Mouse (Mus musculus) Patski (cell line): Measurements from ENCODE around the gene Irf4. TPM values are rescaled to one million over a fixed set of nuclear protein-coding genes. Genes with fewer than 3 reads are reported as not detected.

Source experiments
- ATAC-seq: fragments of 100-300 bp; one replicate; pipeline ENCODE4 v1.8.0; 2021
- CTCF ChIA-PET: fragments of 350-600 bp; sonication (Branson Sonifier 250); formaldehyde crosslinking; loops from one replicate; lab custom pipeline; 2022; ENCODE audit warnings: inconsistent platforms; lab: Charles Lee
- POLR2A ChIA-PET: fragments of 350-600 bp; sonication (Branson Sonifier 250); formaldehyde crosslinking; loops from one replicate; lab custom pipeline; 2022; ENCODE audit warnings: antibody characterized with exemption, inconsistent platforms; lab: Charles Lee
- DNase-seq: peaks from one replicate; pipeline ENCODE4 v3.0.0-alpha.2; 2011; ENCODE audit warnings: low read depth, low spot score
- H3K27me3 ChIP-seq: fragments of 371-371 bp; one replicate; pipeline ENCODE4 v1.5.1; 2021
- CTCF ChIP-seq: fragments of 100-300 bp; IDR thresholded peaks from one replicate; pipeline ENCODE4 v1.5.1; 2021
- in situ Hi-C: fragments of 300-500 bp; cut with MboI; formaldehyde crosslinking; loops from 3 replicates; pipeline ENCODE4 v1.11.1; 2018; ENCODE audit warnings: low pct_unique_long_range_greater_than_20kb, mixed read lengths
- polyA plus RNA-seq: library from polyadenylated mRNA; unstranded; gene quantifications from one replicate; pipeline ENCODE4 v1.2.3, GENCODE M21; 2021

Irf4 gene
- polyA plus RNA-seq, 1 experiment from 2014 or later, result 0.15 TPM

- TF ChIP-seq CTCF, result no peak
- CTCF ChIA-PET, result interaction anchor here (0.6 kb wide), 1 partner anchor 9 kb away, joined by 3 read pairs; no protein-coding TSS in a partner anchor
- POLR2A ChIA-PET, result no interaction called here
- in situ Hi-C loops, result no loop called here
- DNase-seq (no peak), ATAC-seq (no peak)
- no peaks in the 10 kb centered on the region for H3K27me3 ChIP-seq
Measured at GRCm38 (mm10) chr13:30722601-30723000, 26.4 kb upstream of the Irf4 start.

- CTCF ChIA-PET, result interaction anchor here (0.6 kb wide), 1 partner anchor 10 kb away, joined by 3 read pairs; no protein-coding TSS in a partner anchor
- POLR2A ChIA-PET, result no interaction called here
- in situ Hi-C loops, result no loop called here
- DNase-seq, result no peak
- H3K27me3 ChIP-seq, result no peaks in the 10 kb centered on the region
- ATAC-seq, result no peak
- TF ChIP-seq CTCF, result no peak
Measured at GRCm38 (mm10) chr13:30723258-30723657, 25.8 kb upstream of the Irf4 start.

GRCm38 (mm10) chr13:30723858-30724257, 25.2 kb upstream of the Irf4 start:
- DNase-seq, result no peak
- in situ Hi-C loops, result no loop called here
- no peaks in the 10 kb centered on the region for H3K27me3 ChIP-seq
- ChIA-PET POLR2A (no interaction called here), CTCF (interaction anchor here (1.2 kb wide), 1 partner anchor 10 kb away, joined by 3 read pairs; no protein-coding TSS in a partner anchor)
- no peak for TF ChIP-seq CTCF
- ATAC-seq, result no peak

DNA sequence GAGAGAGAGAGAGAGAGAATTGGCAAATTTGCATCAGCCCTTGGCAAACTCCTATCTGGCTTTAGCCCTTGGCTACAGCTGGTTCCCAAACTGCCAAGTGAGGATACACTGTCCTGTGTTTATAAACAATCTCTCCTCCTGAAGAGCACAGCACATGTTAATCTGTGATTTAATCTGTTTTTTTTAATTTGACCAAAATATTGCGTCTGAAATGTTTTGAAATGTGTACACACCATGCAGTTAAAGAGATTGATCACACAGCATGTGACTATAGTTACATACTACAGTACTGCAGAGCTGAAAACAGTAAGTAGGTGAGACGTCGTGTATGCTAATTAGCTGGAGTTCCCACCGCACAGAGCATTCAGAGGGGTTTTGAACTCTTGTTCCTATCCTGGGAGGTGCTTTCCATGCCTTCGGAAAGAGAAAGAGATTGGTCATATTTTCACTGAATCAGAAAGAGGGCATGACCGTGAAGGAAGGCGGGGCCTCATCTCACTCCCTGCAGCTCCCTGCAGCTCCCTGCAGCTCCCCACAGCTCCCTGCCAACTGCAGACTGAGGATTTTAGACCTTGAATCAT, 24.2 kb upstream of the Irf4 start:
- no peak for ATAC-seq

GRCm38 (mm10) chr13:30726879-30727278, 22.1 kb upstream of the Irf4 start:
- ChIA-PET CTCF (no interaction called here), POLR2A (no interaction called here)
- DNase-seq (peak; percentile 63), ATAC-seq (no peak)
- in situ Hi-C loops, result no loop called here
- no peak for TF ChIP-seq CTCF
- H3K27me3 ChIP-seq, result no peaks in the 10 kb centered on the region

More for the DNA sequence above, 24.2 kb upstream of the Irf4 start:
- H3K27me3 ChIP-seq, result no peaks in the 10 kb centered on the region
- CTCF ChIA-PET, result interaction anchor here (1.2 kb wide), 1 partner anchor 11 kb away, joined by 3 read pairs; no protein-coding TSS in a partner anchor
- in situ Hi-C loops, result no loop called here
- POLR2A ChIA-PET, result interaction anchor here (0.6 kb wide), 1 partner anchor 181 kb away, joined by 5 read pairs; no protein-coding TSS in a partner anchor
- TF ChIP-seq CTCF, result no peak
- no peak for DNase-seq

GRCm38 (mm10) chr13:30728155-30728554, 20.9 kb upstream of the Irf4 start:
- no peak for TF ChIP-seq CTCF
- in situ Hi-C loops, result no loop called here
- CTCF ChIA-PET, result no interaction called here
- no peak for DNase-seq
- no peak for ATAC-seq
- POLR2A ChIA-PET, result interaction anchor here (1.1 kb wide), 1 partner anchor 10 kb away, joined by 3 read pairs; no protein-coding TSS in a partner anchor
- H3K27me3 ChIP-seq, result no peaks in the 10 kb centered on the region

- no peaks in the 10 kb centered on the region for H3K27me3 ChIP-seq
- ChIA-PET POLR2A (interaction anchor here (0.6 kb wide), 1 partner anchor 123 kb away, joined by 3 read pairs; no protein-coding TSS in a partner anchor), CTCF (interaction anchor here (1.1 kb wide), 1 partner anchor 62 kb away, joined by 3 read pairs; no protein-coding TSS in a partner anchor)
- peak; percentile 55 for TF ChIP-seq CTCF
- DNase-seq (no peak), ATAC-seq (peak; percentile 44)
- in situ Hi-C loops, result no loop called here
Measured at GRCm38 (mm10) chr13:30729245-30729644, 19.8 kb upstream of the Irf4 start.

DNA sequence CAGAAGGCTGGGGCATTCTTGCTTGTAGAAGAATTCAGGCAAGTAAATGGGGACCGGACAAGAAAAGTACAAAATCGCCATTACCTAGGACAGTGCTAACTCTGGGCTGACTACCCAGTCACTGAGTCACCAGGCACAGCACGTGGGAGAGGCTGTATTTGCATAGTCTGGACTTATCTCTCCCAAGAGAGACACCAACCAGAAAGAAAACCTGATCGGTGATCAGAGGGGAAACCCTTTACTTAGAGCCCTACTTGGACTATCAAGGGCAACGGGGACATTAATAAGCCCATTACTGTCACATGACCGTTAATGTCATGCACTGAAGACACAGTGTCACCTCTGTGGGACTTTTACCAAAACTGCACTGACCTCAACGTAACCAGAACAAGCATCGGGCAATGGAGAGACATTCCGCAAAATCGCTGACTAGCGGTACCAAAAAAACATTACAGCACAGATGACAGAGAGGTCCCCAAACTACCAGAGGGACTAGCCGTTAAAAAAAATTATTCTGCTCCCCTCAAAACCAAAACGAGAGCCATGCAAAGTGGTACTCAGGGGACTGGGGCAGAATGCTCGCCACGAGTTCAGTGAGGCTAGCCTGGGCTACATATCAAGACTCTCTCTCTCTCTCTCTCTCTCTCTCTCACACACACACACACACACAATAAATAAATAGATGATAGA, 18.8 kb upstream of the Irf4 start:
- TF ChIP-seq CTCF, result no peak
- H3K27me3 ChIP-seq, result no peaks in the 10 kb centered on the region
- POLR2A ChIA-PET, result no interaction called here
- DNase-seq (no peak), ATAC-seq (no peak)
- CTCF ChIA-PET, result interaction anchor here (1.1 kb wide), 1 partner anchor 63 kb away, joined by 3 read pairs; no protein-coding TSS in a partner anchor
- in situ Hi-C loops, result no loop called here

GRCm38 (mm10) chr13:30732709-30733445, 16.1 kb upstream of the Irf4 start:
- ATAC-seq, result no peak
- in situ Hi-C loops, result no loop called here
- no peaks in the 10 kb centered on the region for H3K27me3 ChIP-seq
- no peak for DNase-seq
- ChIA-PET POLR2A (no interaction called here), CTCF (no interaction called here)
- no peak for TF ChIP-seq CTCF

- POLR2A ChIA-PET, result no interaction called here
- DNase-seq (no peak), ATAC-seq (no peak)
- CTCF ChIA-PET, result no interaction called here
- H3K27me3 ChIP-seq, result no peaks in the 10 kb centered on the region
- TF ChIP-seq CTCF, result no peak
- in situ Hi-C loops, result no loop called here
Measured at GRCm38 (mm10) chr13:30736721-30737120, 12.3 kb upstream of the Irf4 start.
